Mouse (Mus musculus) hematopoietic stem cell, adult 5-6 weeks (primary cell): ENCODE measurements around the gene Traf1. TPM values are rescaled to one million over a fixed set of nuclear protein-coding genes. Genes with fewer than 3 reads are reported as not detected.
A peak's percentile ranks its signal among the peaks of the same experiment; 100 is the strongest.

Source experiments
- ATAC-seq, 2 experiments: fragments of 125-278 bp in 1 of 2; replicated peaks in 1 of 2; 2 replicates each; pipeline ENCODE4 v1.8.0; 2016 to 2017; ENCODE audit warnings: inconsistent platforms in 2 of 2, mild to moderate bottlenecking in 2 of 2, moderate number of reproducible peaks in 2 of 2, low read depth in 1 of 2, moderate TSS enrichment in 1 of 2; ENCODE audit not compliant: low FRiP score in 2 of 2, poor library complexity in 2 of 2, severe bottlenecking in 2 of 2, insufficient read depth in 1 of 2, low TSS enrichment in 1 of 2
- total RNA-seq: library from RNA; stranded (forward); fragments of 172-1452, 232-1000 nt; gene quantifications from 2 replicates; pipeline ENCODE4 v1.2.3, GENCODE M21; 2017

Traf1 gene
- total RNA-seq, 1 experiment from 2014 or later: 11.3 TPM

- ATAC-seq: 0 out of 4 replicates have a peak, but pooled peaks have one; percentile 24 to 30
Measured at GRCm38 (mm10) chr2:34913218-34914068, 48.1 kb downstream of the Traf1 start, which contains the start of gene Phf19. Gene Phf19 (minus strand): TSS chr2:34914026.

DNA sequence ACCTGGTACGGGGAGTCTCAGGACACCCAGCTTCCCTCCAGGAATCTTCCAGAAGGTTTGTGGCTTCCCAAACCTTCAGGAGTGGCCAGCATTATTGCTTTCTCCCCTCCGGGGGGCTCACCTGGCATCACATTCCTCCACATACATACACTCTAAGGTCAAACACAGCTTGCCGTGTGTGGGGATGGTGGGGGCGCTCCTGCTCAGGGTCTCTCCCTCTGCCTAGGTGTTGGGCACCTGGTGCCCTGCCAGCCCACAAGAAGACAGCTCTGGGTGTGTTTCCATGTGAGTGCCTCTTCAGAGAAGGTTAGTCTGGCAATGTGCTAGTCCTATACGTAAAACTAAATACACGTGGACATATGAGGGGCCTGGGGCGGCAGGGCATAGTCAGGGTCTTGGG, 49.0 kb downstream of the Traf1 start:
- no peak for ATAC-seq

DNA sequence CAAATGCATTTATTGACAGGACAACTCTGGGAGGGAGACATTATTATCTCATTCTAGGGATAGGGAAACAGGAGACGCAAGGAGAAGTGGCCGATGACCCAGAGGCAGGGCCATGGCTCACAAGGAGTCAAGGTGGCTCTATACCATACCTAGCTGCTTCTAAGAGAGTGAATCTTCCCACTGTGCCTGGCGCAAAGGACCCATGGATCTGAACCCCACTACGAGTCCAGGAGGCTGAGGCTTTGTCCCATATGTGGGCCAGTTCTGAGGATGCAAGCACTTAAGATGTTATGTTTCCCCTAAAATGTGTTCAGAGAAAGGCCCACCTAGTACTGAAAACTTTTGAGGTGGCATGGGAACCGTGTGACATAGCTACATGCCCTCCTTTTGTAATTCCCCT, 49.7 kb downstream of the Traf1 start:
- no peak for ATAC-seq

GRCm38 (mm10) chr2:34909719-34910118, 51.9 kb downstream of the Traf1 start:
- no peak for ATAC-seq

- ATAC-seq: no peak
Measured at GRCm38 (mm10) chr2:34906861-34907604, 54.5 kb downstream of the Traf1 start.

DNA sequence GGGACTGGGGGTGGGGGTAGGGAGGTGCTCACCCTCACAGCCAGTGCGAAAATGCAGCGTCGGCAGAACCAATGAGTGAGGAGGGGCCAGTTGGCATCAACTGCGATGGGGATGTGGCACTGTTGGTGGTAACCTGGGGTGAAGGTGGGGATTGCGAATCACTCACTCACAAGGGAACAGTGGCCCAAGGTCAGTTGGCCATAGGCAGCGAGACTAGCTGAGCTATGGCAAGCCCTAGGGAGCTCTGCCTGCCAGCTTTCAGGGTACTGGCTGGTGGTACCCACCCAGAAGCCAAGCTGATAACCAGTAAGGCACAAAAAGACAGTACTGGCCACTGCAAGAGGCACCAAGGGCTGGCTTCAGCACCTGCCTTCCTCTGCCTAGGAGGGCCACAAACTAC, 55.1 kb downstream of the Traf1 start:
- ATAC-seq: no peak

DNA sequence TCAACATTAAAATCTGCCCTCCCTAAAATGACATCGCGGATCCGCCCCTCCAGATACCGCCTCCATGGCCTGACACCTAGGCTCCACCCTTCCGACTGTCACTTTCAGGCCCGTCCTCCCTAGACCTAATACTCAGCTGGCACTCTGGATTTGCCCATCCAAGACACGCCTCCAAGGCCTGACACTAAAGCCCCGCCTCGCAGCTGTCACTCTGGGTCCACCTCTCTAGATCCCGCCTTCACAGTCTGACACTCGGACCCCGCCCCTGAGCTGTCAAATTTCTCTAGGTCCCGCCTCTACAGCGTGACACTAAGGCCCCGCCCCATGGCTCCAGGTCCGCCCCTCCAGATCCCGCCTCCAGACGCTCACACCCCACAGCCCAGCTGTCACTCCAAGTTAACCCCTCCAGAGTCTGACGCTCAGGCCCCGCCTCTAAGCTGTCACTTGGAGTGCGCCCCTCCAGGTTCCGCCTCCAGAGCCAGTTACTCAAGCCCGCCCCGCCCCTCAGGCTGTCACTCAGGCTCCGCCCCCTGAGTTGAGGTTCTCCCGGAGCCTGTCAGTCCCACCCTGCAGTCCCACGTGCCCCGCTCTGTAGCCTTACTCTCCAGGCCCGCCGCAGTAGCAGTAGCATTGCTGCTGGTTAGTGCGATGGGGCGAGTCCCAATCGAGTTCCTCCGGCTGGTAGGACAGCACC, 56.6 kb downstream of the Traf1 start:
- ATAC-seq: peak; percentile 90 to 92

DNA sequence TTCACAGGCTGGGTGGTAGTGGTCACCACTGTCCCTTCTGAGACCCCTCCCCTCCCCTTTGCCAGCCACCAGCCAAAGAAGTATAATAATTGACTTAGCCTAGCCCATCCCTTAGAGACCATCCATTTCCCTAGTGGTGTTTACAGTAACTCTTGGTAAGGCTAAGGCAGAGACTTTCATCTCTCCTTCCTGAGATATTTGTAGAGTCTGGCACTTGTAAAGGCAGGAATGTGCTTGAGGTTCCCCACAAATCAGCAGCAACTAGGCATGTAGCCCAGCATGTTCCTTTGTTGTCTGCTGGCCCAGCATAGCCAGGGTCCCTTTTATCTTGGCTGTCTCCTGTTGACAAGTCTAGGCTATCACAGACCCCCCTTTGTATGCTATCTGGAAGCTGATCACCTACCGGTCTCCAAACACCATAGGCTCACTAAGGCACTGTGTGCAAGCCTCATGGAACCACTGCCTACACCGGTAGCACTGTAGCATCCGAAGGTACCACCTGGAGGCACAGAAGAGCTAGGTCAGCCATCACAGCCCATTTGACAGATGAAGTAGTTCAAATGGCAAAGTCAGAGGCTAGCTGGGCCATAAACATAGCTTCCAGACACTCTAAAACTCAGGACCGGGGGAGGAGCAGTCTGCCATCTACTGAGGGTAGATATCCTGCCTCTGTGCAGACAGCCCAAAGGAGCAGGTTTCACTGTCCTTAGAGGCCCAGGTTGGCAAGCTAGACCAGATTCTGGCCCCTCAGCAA, 57.7 kb downstream of the Traf1 start:
- no peak for ATAC-seq

DNA sequence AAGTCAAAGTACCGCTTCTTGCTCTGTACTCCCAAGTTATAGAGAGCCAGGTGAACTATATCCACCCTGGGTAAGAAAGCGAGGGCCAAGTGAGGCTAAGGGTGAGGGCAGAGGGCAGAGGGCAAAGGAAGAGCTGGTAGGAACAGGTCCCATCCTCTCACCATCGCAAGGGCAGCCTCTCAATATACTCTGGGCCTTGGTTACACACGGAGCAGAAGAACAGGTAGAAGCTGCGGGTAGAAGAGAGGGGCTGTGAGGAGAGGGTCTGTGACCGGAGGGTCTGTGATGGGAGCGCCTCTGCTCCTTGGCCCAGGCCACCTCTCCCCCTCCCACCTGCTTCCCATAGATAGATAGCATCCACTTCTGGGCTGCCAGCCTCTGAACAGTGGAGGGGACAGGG, 58.4 kb downstream of the Traf1 start:
- ATAC-seq: no peak

DNA sequence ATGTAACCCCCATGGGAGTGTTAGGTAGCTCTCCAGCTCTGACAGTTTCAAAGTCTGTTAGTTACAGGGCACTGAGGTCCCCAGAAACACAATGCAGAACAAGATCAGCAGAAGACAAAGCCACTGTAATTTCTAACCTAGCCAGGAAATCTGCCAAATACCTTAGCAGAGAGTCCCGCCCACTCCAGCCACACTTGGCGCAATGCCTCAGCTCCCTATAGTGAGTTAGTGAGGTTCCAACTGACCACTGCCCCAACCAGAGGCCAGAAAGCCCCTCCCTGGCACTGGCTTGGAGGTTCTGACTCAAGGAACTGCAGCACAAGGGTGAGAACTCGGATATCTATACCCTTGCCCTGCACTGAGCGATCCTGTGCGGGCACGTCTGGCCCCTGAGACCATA, 58.8 kb downstream of the Traf1 start:
- no peak for ATAC-seq

DNA sequence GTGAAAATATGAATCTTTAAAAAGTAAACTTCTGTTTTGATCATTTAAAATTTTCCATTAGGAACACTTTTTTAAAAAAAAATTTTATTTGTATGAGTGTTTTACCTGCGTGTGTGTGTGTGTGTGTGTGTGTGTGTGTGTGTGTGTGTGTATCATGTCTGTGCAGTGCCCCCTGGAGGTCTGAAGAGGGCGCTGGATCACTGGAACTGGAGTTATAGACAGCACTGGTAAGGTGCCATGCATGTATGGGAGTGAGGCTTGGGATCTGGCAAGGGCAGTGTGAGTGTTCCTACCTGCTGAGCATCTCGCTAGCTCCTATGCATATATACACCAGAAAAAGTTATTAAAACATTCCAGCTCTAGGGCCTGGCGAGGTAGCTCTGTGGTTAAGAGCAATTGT, 59.8 kb downstream of the Traf1 start:
- no peak for ATAC-seq

- ATAC-seq: no peak
Measured at GRCm38 (mm10) chr2:34900412-34900811, 61.2 kb downstream of the Traf1 start.

- ATAC-seq: no peak
Measured at GRCm38 (mm10) chr2:34899682-34900081, 61.9 kb downstream of the Traf1 start.

- ATAC-seq: 0 out of 4 replicates have a peak, but pooled peaks of 1 of the 2 experiments have one; percentile 30
Measured at GRCm38 (mm10) chr2:34897820-34898219, 63.8 kb downstream of the Traf1 start.

DNA sequence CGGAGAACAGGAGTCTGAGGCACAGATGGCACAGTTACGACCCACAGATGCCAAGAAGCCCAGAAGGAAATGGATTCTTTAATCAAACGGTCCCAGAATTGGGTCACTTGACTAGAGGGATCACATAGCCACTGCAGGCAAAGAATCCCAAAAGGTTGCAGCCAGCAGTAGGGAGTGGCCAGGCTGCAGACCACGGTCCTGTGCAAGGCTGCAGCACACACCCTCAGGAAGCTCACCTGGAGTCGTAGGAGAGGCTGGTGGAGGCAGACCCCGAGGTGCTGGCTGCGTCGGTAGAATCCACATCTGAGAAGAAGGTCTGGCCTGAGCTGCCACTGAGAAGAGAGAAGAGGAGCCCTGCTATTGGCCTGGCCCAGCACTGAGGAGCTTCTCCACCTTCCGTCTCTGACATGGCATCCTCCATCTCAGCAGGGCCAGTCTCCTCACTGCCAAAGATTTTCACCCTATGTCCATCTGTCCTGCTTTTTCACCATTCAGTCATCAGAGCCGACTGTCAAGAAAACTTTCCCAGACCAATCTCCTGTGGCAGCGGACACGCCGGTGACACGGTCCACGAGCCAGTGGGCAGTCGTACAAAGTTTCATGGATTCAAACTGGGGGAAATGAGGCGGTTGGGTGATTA, 64.6 kb downstream of the Traf1 start:
- no peak for ATAC-seq

GRCm38 (mm10) chr2:34895503-34896113, 66.0 kb downstream of the Traf1 start:
- no peak for ATAC-seq
